Mouse (Mus musculus): ENCODE data around the gene Gas2l1. TPM values are rescaled to one million over a fixed set of nuclear protein-coding genes. Genes with fewer than 3 reads are reported as not detected.

The Gas2l1 gene
- polyA plus RNA-seq, 1 experiment from 2014 or later, result 32.9 TPM

- Histone ChIP-seq H3K9ac (ENCODE audit: low read length) (peak overlapping the region; percentile 37), H3K27ac (ENCODE audit: low read depth, low read length) (no peak overlapping the region), H3K27me3 (ENCODE audit: control insufficient read depth, insufficient read depth, low read length) (peaks cover 73% of the 10 kb centered on the region), H3K36me3 (ENCODE audit: control insufficient read depth, insufficient read depth, low read length) (no peaks in the 10 kb centered on the region), H3K4me2 (ENCODE audit: low read depth) (peak overlapping the region; percentile 61), H3K9me3 (ENCODE audit: control insufficient read depth, low read length) (no peaks in the 10 kb centered on the region), H3K4me1 (ENCODE audit: control insufficient read depth, insufficient read depth, low read length) (peaks cover 35% of the 10 kb centered on the region), H3K4me3 (ENCODE audit: low read depth, low read length) (peak overlapping the region; percentile 31)
- ATAC-seq (ENCODE audit: insufficient read depth, low FRiP score, low TSS enrichment) (peak; percentile 29; the same call in 1 of the 2 replicates), DNase-seq (ENCODE audit: low spot score) (peak; percentile 80)
- under 1% methylated on average over 57 of the region's 62 CpGs for WGBS
Observed at GRCm38 (mm10) chr11:5061413-5062139, 3.6 kb downstream of the Gas2l1 start.

DNA sequence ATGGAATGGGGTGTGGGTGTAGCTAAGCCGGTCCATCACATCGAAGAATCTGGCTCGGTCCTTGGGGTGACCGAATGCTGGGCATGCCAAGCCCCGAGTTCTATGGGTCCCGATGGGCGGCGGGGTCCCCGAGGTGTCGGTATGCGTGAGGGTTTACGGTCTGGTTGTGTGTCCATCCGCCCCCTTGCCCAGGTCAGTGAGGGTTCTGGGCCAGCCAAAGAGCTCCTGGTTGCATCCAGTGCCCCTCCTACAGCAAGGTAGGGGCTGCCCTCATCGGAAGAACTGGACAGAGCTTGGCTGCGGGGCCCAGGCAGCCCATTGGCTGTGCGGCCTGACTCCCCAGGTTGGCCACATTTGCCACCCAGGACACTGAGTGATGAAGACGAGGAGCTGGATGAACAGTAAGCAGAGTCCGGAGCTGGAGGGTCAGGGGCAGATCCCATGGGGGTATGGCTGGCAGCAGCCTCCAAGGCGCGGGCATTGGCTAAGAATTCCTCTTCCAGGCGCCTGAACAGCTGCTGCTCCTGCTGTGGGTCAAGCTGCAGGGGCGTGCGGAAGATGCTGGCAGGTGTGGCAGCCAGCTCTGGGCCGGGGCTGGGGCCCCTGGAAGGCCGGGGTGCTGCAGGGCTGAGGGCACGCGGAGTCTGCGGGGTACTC, 4.2 kb downstream of the Gas2l1 start:
- DNase-seq (ENCODE audit: low spot score), result no peak
- 44% methylated on average over 28 of the region's 28 CpGs for WGBS
- H3K27ac ChIP-seq (ENCODE audit: low read depth, low read length), result no peak overlapping the region
- peak overlapping the region; percentile 61 for H3K4me2 ChIP-seq (ENCODE audit: low read depth)
- H3K4me1 ChIP-seq (ENCODE audit: control insufficient read depth, insufficient read depth, low read length), result peaks cover 35% of the 10 kb centered on the region
- peaks cover 80% of the 10 kb centered on the region for H3K27me3 ChIP-seq (ENCODE audit: control insufficient read depth, insufficient read depth, low read length)
- 0 out of 2 replicates have a peak overlapping the region, but pooled peaks have one; percentile 31 for H3K4me3 ChIP-seq (ENCODE audit: low read depth, low read length)
- H3K9me3 ChIP-seq (ENCODE audit: control insufficient read depth, low read length), result no peaks in the 10 kb centered on the region
- H3K9ac ChIP-seq (ENCODE audit: low read length), result 0 out of 2 replicates have a peak overlapping the region, but pooled peaks have one; percentile 37
- no peaks in the 10 kb centered on the region for H3K36me3 ChIP-seq (ENCODE audit: control insufficient read depth, insufficient read depth, low read length)
- ATAC-seq (ENCODE audit: insufficient read depth, low FRiP score, low TSS enrichment), result no peak

- no peak overlapping the region for H3K4me2 ChIP-seq (ENCODE audit: low read depth)
- peaks cover 89% of the 10 kb centered on the region for H3K27me3 ChIP-seq (ENCODE audit: control insufficient read depth, insufficient read depth, low read length)
- H3K4me1 ChIP-seq (ENCODE audit: control insufficient read depth, insufficient read depth, low read length), result peaks cover 34% of the 10 kb centered on the region
- H3K4me3 ChIP-seq (ENCODE audit: low read depth, low read length), result no peak overlapping the region
- no peaks in the 10 kb centered on the region for H3K9me3 ChIP-seq (ENCODE audit: control insufficient read depth, low read length)
- no peaks in the 10 kb centered on the region for H3K36me3 ChIP-seq (ENCODE audit: control insufficient read depth, insufficient read depth, low read length)
- no peak overlapping the region for H3K9ac ChIP-seq (ENCODE audit: low read length)
- DNase-seq (ENCODE audit: low spot score) (peak; percentile 71), ATAC-seq (ENCODE audit: insufficient read depth, low FRiP score, low TSS enrichment) (no peak)
- 8% methylated on average over 27 of the region's 27 CpGs for WGBS
- H3K27ac ChIP-seq (ENCODE audit: low read depth, low read length), result no peak overlapping the region
Observed at GRCm38 (mm10) chr11:5059704-5060156, 5.4 kb downstream of the Gas2l1 start.

- Histone ChIP-seq H3K9me3 (ENCODE audit: control insufficient read depth, low read length) (no peaks in the 10 kb centered on the region), H3K27me3 (ENCODE audit: control insufficient read depth, insufficient read depth, low read length) (peaks cover 89% of the 10 kb centered on the region), H3K36me3 (ENCODE audit: control insufficient read depth, insufficient read depth, low read length) (no peaks in the 10 kb centered on the region), H3K4me3 (ENCODE audit: low read depth, low read length) (no peak overlapping the region), H3K4me2 (ENCODE audit: low read depth) (no peak overlapping the region), H3K27ac (ENCODE audit: low read depth, low read length) (no peak overlapping the region), H3K9ac (ENCODE audit: low read length) (no peak overlapping the region), H3K4me1 (ENCODE audit: control insufficient read depth, insufficient read depth, low read length) (peaks cover 30% of the 10 kb centered on the region)
- no peak for ATAC-seq (ENCODE audit: insufficient read depth, low FRiP score, low TSS enrichment)
- WGBS, result 19% methylated on average over 14 of the region's 14 CpGs
- no peak for DNase-seq (ENCODE audit: low spot score)
Observed at GRCm38 (mm10) chr11:5059230-5059629, 5.9 kb downstream of the Gas2l1 start.

DNA sequence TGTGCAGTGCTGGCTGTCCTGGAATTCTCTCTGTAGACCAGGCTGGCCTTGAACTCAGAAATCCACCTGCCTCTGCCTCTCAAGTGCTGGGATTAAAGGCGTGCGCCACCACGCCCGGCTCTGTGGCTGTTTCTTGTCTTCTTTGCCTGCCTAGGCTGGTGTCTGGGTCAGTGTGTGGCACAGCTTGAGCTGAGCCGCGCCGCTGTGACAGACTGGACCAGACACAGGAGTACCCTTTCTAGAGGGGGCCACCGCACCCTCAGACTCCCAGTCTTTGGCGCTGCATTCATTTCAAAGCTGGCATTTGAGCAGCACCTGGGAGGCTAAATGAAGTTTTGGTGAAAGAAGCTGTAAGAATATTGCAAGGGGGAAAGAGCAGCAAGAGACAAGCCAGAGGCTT, 6.3 kb downstream of the Gas2l1 start:
- Histone ChIP-seq H3K27ac (ENCODE audit: low read depth, low read length) (no peak overlapping the region), H3K4me2 (ENCODE audit: low read depth) (no peak overlapping the region), H3K9ac (ENCODE audit: low read length) (no peak overlapping the region), H3K4me3 (ENCODE audit: low read depth, low read length) (no peak overlapping the region), H3K27me3 (ENCODE audit: control insufficient read depth, insufficient read depth, low read length) (peaks cover 86% of the 10 kb centered on the region), H3K4me1 (ENCODE audit: control insufficient read depth, insufficient read depth, low read length) (peaks cover 30% of the 10 kb centered on the region), H3K36me3 (ENCODE audit: control insufficient read depth, insufficient read depth, low read length) (no peaks in the 10 kb centered on the region), H3K9me3 (ENCODE audit: control insufficient read depth, low read length) (no peaks in the 10 kb centered on the region)
- WGBS, result 35% methylated on average over 9 of the region's 9 CpGs
- ATAC-seq (ENCODE audit: insufficient read depth, low FRiP score, low TSS enrichment) (no peak), DNase-seq (ENCODE audit: low spot score) (no peak)

GRCm38 (mm10) chr11:5057856-5058641, 7.1 kb downstream of the Gas2l1 start, which contains the start of gene Rasl10a:
Gene Rasl10a, plus strand, starts transcription at chr11:5058128.
- no peak for ATAC-seq (ENCODE audit: insufficient read depth, low FRiP score, low TSS enrichment)
- Histone ChIP-seq H3K9me3 (ENCODE audit: control insufficient read depth, low read length) (no peaks in the 10 kb centered on the region), H3K4me3 (ENCODE audit: low read depth, low read length) (peak within 1 kb of the TSS; percentile 36), H3K9ac (ENCODE audit: low read length) (peak within 1 kb of the TSS; percentile 44), H3K4me2 (ENCODE audit: low read depth) (peak within 1 kb of the TSS; percentile 69), H3K27me3 (ENCODE audit: control insufficient read depth, insufficient read depth, low read length) (peaks cover 78% of the 10 kb centered on the region), H3K4me1 (ENCODE audit: control insufficient read depth, insufficient read depth, low read length) (peaks cover 28% of the 10 kb centered on the region), H3K36me3 (ENCODE audit: control insufficient read depth, insufficient read depth, low read length) (no peaks in the 10 kb centered on the region), H3K27ac (ENCODE audit: low read depth, low read length) (no peak within 1 kb of the TSS)
- peak; percentile 54 for DNase-seq (ENCODE audit: low spot score)
- 1% methylated on average over 75 of the region's 77 CpGs for WGBS

DNA sequence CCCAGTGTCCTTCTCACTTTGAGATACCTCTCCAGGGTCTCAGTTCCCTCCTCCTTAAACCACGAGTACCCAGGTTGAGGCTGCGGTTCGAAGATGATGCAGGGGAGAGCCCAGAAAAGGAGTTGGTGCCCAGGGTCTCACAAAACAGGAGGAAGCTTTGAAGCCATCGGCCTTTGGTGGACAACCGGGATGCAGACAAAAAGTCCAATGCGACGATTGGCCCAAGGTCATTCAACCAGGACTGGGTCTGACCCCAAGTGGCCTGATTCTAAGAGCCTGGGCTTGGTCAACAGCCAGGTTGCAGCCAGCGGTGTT, 7.6 kb downstream of the Gas2l1 start:
- 19% methylated on average over 8 of the region's 8 CpGs for WGBS
- H3K27me3 ChIP-seq (ENCODE audit: control insufficient read depth, insufficient read depth, low read length), result peaks cover 73% of the 10 kb centered on the region
- H3K4me2 ChIP-seq (ENCODE audit: low read depth), result peak overlapping the region; percentile 69
- DNase-seq (ENCODE audit: low spot score) (no peak), ATAC-seq (ENCODE audit: insufficient read depth, low FRiP score, low TSS enrichment) (no peak)
- no peaks in the 10 kb centered on the region for H3K9me3 ChIP-seq (ENCODE audit: control insufficient read depth, low read length)
- no peaks in the 10 kb centered on the region for H3K36me3 ChIP-seq (ENCODE audit: control insufficient read depth, insufficient read depth, low read length)
- no peak overlapping the region for H3K27ac ChIP-seq (ENCODE audit: low read depth, low read length)
- H3K4me1 ChIP-seq (ENCODE audit: control insufficient read depth, insufficient read depth, low read length), result peaks cover 23% of the 10 kb centered on the region
- H3K4me3 ChIP-seq (ENCODE audit: low read depth, low read length), result peak overlapping the region; percentile 36
- H3K9ac ChIP-seq (ENCODE audit: low read length), result no peak overlapping the region

DNA sequence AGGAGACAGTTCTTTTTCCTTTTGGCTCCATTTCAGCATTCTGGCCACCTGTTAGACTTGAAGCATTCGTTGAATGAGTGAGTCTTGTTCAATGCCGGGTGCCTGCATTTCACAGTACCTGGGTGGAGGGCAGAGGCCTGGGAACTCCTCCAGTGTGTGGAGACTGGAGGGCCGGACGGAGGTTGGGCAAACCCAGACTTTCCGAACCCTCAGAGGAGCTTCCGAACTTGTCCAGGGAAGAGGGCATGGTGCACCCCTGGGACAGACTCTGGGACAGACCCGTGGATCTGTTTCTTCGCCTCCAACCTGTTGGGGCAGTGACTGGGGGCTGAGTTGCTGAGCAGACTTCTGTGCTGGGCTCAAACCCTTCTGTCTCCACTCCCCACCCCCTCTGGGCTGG, 8.1 kb downstream of the Gas2l1 start:
- Histone ChIP-seq H3K4me1 (ENCODE audit: control insufficient read depth, insufficient read depth, low read length) (peaks cover 18% of the 10 kb centered on the region), H3K4me2 (ENCODE audit: low read depth) (no peak overlapping the region), H3K9ac (ENCODE audit: low read length) (no peak overlapping the region), H3K36me3 (ENCODE audit: control insufficient read depth, insufficient read depth, low read length) (no peaks in the 10 kb centered on the region), H3K27ac (ENCODE audit: low read depth, low read length) (no peak overlapping the region), H3K27me3 (ENCODE audit: control insufficient read depth, insufficient read depth, low read length) (peaks cover 68% of the 10 kb centered on the region), H3K4me3 (ENCODE audit: low read depth, low read length) (peak overlapping the region; percentile 36; the same call in 1 of the 2 replicates), H3K9me3 (ENCODE audit: control insufficient read depth, low read length) (no peaks in the 10 kb centered on the region)
- DNase-seq (ENCODE audit: low spot score) (no peak), ATAC-seq (ENCODE audit: insufficient read depth, low FRiP score, low TSS enrichment) (no peak)
- WGBS, result 48% methylated on average over 8 of the region's 8 CpGs
